Mouse (Mus musculus): Measurements from ENCODE around the gene Mdm4. TPM values are rescaled to one million over a fixed set of nuclear protein-coding genes. Genes with fewer than 3 reads are reported as not detected.

Gene Mdm4
- polyA plus RNA-seq, 1 experiment from 2014 or later = 31.3 TPM

DNA sequence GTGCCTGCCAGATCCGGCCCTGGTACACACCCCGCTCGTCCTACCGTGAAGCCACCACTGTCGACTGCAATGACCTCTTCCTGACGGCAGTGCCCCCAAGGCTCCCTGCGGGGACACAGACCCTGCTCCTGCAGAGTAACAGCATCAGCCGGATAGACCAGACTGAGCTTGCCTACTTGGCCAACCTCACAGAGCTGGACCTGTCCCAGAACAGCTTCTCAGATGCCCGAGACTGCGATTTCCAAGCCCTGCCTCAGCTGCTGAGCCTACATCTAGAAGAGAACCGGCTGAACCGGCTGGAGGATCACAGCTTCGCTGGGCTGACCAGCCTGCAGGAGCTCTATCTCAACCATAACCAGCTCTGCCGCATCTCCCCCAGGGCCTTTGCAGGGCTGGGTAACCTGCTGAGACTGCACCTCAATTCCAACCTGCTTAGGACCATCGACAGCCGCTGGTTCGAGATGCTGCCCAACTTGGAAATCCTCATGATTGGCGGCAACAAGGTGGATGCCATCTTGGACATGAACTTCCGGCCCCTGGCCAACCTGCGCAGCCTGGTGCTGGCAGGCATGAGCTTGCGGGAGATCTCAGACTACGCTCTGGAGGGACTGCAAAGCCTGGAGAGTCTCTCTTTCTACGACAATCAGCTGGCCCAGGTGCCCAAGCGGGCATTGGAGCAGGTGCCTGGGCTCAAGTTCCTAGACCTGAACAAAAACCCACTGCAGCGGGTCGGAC, 92.9 kb downstream of the Mdm4 start:
- Histone ChIP-seq H3K9ac (no peak overlapping the region), H3K27ac (ENCODE audit: poor library complexity, severe bottlenecking) (no peak overlapping the region), H3K4me3 (no peak overlapping the region), H3K27me3 (replicated peaks) (no peaks in the 10 kb centered on the region), H3K36me3 (no peaks in the 10 kb centered on the region; the same call in 1 of the 2 replicates), H3K9me3 (replicated peaks) (no peaks in the 10 kb centered on the region), H3K4me1 (replicated peaks) (peaks cover 7% of the 10 kb centered on the region), H3K4me2 (no peak overlapping the region)
- WGBS = 80% methylated on average over 26 of the region's 26 CpGs
- no peak for ATAC-seq (ENCODE audit: insufficient number of reproducible peaks, low FRiP score)

- peaks cover 11% of the 10 kb centered on the region for H3K4me1 ChIP-seq (replicated peaks)
- H3K27me3 ChIP-seq (replicated peaks) = no peaks in the 10 kb centered on the region
- no peaks in the 10 kb centered on the region; the same call in 1 of the 2 replicates for H3K36me3 ChIP-seq
- no peak overlapping the region for H3K4me3 ChIP-seq
- WGBS = 35% methylated on average over 7 of the region's 7 CpGs
- H3K9ac ChIP-seq = no peak overlapping the region
- H3K27ac ChIP-seq (ENCODE audit: poor library complexity, severe bottlenecking) = no peak overlapping the region
- 0 out of 2 replicates have a peak overlapping the region, but pooled peaks have one; percentile 2 for H3K4me2 ChIP-seq
- H3K9me3 ChIP-seq (replicated peaks) = no peaks in the 10 kb centered on the region
- ATAC-seq (ENCODE audit: insufficient number of reproducible peaks, low FRiP score) = no peak
Measured at GRCm38 (mm10) chr1:132934856-132935255, 95.5 kb downstream of the Mdm4 start.

GRCm38 (mm10) chr1:132932421-132932820, 97.9 kb downstream of the Mdm4 start:
- Histone ChIP-seq H3K4me2 (no peak overlapping the region), H3K4me1 (replicated peaks) (peaks cover 18% of the 10 kb centered on the region), H3K36me3 (no peaks in the 10 kb centered on the region; the same call in 1 of the 2 replicates), H3K4me3 (no peak overlapping the region), H3K9me3 (replicated peaks) (no peaks in the 10 kb centered on the region), H3K27me3 (replicated peaks) (no peaks in the 10 kb centered on the region), H3K27ac (ENCODE audit: poor library complexity, severe bottlenecking) (no peak overlapping the region), H3K9ac (no peak overlapping the region)
- 58% methylated on average over 2 of the region's 2 CpGs for WGBS
- ATAC-seq (ENCODE audit: insufficient number of reproducible peaks, low FRiP score) = no peak

- H3K4me2 ChIP-seq = no peak overlapping the region
- H3K4me3 ChIP-seq = no peak overlapping the region
- H3K27ac ChIP-seq (ENCODE audit: poor library complexity, severe bottlenecking) = no peak overlapping the region
- ATAC-seq (ENCODE audit: insufficient number of reproducible peaks, low FRiP score) = no peak
- peaks cover 18% of the 10 kb centered on the region for H3K4me1 ChIP-seq (replicated peaks)
- 74% methylated on average over 4 of the region's 4 CpGs for WGBS
- H3K9ac ChIP-seq = no peak overlapping the region
- H3K9me3 ChIP-seq (replicated peaks) = no peaks in the 10 kb centered on the region
- no peaks in the 10 kb centered on the region for H3K36me3 ChIP-seq
- H3K27me3 ChIP-seq (replicated peaks) = no peaks in the 10 kb centered on the region
Measured at GRCm38 (mm10) chr1:132930291-132930690, 100.1 kb downstream of the Mdm4 start.

GRCm38 (mm10) chr1:132928907-132929250, 101.5 kb downstream of the Mdm4 start:
- peaks cover 11% of the 10 kb centered on the region for H3K4me1 ChIP-seq (replicated peaks)
- no peak overlapping the region for H3K27ac ChIP-seq (ENCODE audit: poor library complexity, severe bottlenecking)
- no peak overlapping the region for H3K4me2 ChIP-seq
- no peaks in the 10 kb centered on the region for H3K27me3 ChIP-seq (replicated peaks)
- H3K36me3 ChIP-seq = no peaks in the 10 kb centered on the region
- 66% methylated on average over 3 of the region's 3 CpGs for WGBS
- no peak for ATAC-seq (ENCODE audit: insufficient number of reproducible peaks, low FRiP score)
- no peak overlapping the region for H3K4me3 ChIP-seq
- H3K9ac ChIP-seq = no peak overlapping the region
- no peaks in the 10 kb centered on the region for H3K9me3 ChIP-seq (replicated peaks)

DNA sequence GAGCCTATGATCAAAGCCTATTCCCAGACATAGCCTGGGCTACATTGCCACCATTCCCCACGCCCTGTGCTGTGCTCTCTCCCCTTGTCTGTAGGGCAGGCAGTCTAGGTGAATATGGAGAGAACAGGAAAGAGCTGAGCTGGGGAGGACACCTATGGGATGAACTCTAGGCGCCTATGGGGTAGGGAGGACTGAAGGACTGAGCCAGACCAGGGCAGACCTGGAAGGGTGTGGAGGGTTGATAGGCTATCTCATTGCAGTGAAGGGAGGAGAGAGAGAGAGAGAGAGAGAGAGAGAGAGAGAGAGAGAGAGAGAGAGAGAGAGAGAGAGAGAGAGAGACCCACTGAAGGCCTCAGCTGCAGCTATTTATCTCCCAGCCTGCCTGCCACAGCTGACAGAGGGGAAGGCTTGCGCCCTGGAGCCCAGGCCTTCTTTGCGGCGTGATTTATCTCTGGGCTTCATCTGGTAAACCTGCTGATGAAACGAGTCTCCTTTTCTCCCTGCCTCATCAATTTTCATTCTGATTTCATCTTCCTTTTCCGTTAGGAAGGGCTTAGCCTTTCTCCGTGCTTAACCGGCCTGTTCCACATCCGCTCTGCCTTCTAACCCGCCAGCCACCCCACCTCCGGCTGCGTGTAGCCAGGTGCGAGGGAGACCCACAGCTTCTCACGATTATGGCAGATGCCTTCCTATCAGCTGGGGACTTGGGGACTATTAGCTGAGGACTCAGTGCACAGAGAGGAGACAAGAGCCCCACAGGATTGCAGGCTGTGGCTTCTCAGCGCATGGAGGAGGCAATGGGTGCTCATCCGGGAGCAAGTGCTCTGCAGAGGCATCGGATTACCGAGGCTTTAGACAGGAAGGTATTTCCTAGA, 102.1 kb downstream of the Mdm4 start:
- no peak overlapping the region for H3K4me2 ChIP-seq
- H3K27me3 ChIP-seq (replicated peaks) = no peaks in the 10 kb centered on the region
- H3K9me3 ChIP-seq (replicated peaks) = no peaks in the 10 kb centered on the region
- no peak overlapping the region for H3K27ac ChIP-seq (ENCODE audit: poor library complexity, severe bottlenecking)
- peaks cover 11% of the 10 kb centered on the region for H3K4me1 ChIP-seq (replicated peaks)
- H3K4me3 ChIP-seq = no peak overlapping the region
- H3K9ac ChIP-seq = no peak overlapping the region
- H3K36me3 ChIP-seq = no peaks in the 10 kb centered on the region
- no peak for ATAC-seq (ENCODE audit: insufficient number of reproducible peaks, low FRiP score)
- 34% methylated on average over 19 of the region's 19 CpGs for WGBS

DNA sequence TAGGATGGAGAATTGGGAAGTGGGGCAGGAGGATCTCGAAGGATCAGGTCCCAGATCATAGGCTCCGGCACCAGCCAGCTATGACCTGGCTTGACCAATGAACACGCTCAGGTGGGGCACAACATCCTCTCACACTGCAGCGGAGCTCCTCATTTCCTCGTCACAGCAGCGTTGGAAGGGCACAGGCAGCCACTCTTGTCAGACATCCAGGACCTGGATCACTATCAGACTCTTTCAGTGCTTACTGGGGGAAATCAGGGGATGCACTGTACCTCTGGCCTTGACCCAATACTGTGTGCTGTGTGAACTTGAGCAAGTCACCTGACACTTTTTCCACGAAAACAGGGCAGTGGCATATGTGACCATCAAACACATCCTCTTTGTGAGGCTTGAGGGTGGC, 105.1 kb downstream of the Mdm4 start:
- 75% methylated on average over 7 of the region's 7 CpGs for WGBS
- no peak for ATAC-seq (ENCODE audit: insufficient number of reproducible peaks, low FRiP score)

GRCm38 (mm10) chr1:132922257-132922656, 108.1 kb downstream of the Mdm4 start:
- H3K9ac ChIP-seq = no peak overlapping the region
- H3K27me3 ChIP-seq (replicated peaks) = peaks cover 13% of the 10 kb centered on the region; the same call in 1 of the 2 replicates
- H3K9me3 ChIP-seq (replicated peaks) = no peaks in the 10 kb centered on the region
- no peak for ATAC-seq (ENCODE audit: insufficient number of reproducible peaks, low FRiP score)
- H3K27ac ChIP-seq (ENCODE audit: poor library complexity, severe bottlenecking) = no peak overlapping the region
- H3K4me3 ChIP-seq = no peak overlapping the region
- no peaks in the 10 kb centered on the region for H3K36me3 ChIP-seq
- 85% methylated on average over 9 of the region's 9 CpGs for WGBS
- no peak overlapping the region for H3K4me2 ChIP-seq
- peaks cover 34% of the 10 kb centered on the region for H3K4me1 ChIP-seq (replicated peaks)

More for the DNA sequence above, 105.1 kb downstream of the Mdm4 start:
- H3K9me3 ChIP-seq (replicated peaks) = no peaks in the 10 kb centered on the region
- H3K9ac ChIP-seq = no peak overlapping the region
- H3K36me3 ChIP-seq = no peaks in the 10 kb centered on the region
- H3K4me2 ChIP-seq = no peak overlapping the region
- H3K4me3 ChIP-seq = no peak overlapping the region
- H3K27me3 ChIP-seq (replicated peaks) = peaks cover 5% of the 10 kb centered on the region; the same call in 1 of the 2 replicates
- peaks cover 27% of the 10 kb centered on the region for H3K4me1 ChIP-seq (replicated peaks)
- H3K27ac ChIP-seq (ENCODE audit: poor library complexity, severe bottlenecking) = no peak overlapping the region

DNA sequence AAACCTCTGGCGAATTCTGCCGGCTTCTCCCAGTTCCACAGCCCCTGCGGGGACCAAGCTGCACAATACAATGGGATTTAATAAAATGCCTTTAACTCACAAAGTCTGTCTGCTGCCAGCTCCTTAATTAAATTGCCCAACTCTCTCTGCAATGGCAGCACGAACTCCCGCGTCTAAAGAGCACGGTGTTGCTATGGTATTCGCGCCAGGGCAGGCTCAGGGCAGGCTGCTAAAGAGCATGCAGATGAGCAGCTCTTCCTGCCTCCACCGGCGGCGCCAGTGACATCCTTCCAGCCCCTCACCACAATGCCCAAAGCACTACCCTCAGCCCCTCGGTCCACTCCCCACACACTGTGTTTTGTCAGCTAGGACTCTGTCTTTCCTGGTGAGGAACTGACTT, 109.3 kb downstream of the Mdm4 start:
- H3K9ac ChIP-seq = no peak overlapping the region
- H3K27me3 ChIP-seq (replicated peaks) = peaks cover 13% of the 10 kb centered on the region; the same call in 1 of the 2 replicates
- 14% methylated on average over 13 of the region's 13 CpGs for WGBS
- no peak overlapping the region for H3K4me3 ChIP-seq
- H3K4me1 ChIP-seq (replicated peaks) = peaks cover 35% of the 10 kb centered on the region
- H3K27ac ChIP-seq (ENCODE audit: poor library complexity, severe bottlenecking) = no peak overlapping the region
- no peak for ATAC-seq (ENCODE audit: insufficient number of reproducible peaks, low FRiP score)
- H3K9me3 ChIP-seq (replicated peaks) = no peaks in the 10 kb centered on the region
- peak overlapping the region; percentile 27 for H3K4me2 ChIP-seq
- no peaks in the 10 kb centered on the region for H3K36me3 ChIP-seq

DNA sequence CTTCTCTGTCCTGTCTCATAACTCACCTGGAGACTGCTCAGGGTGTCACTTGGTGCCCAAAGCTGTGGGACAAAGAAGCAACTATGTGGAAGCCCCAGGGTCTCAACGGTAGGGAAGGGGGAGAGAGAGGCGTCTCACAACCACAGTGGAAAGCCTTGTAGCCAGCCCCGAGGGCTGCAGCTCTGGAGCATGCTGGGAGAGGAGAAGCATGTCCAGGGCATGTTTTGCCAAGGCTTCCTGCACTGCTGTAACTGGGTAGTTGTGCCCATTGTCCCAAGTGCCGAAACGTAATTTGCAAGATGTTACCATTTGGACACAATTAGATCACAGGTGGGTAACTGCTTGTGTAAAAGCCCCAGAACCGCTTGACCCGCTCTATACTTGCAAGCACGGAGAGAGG, 111.1 kb downstream of the Mdm4 start:
- Histone ChIP-seq H3K9me3 (replicated peaks) (no peaks in the 10 kb centered on the region), H3K27ac (ENCODE audit: poor library complexity, severe bottlenecking) (no peak overlapping the region), H3K36me3 (no peaks in the 10 kb centered on the region), H3K27me3 (replicated peaks) (peaks cover 13% of the 10 kb centered on the region; the same call in 1 of the 2 replicates), H3K4me3 (no peak overlapping the region), H3K9ac (no peak overlapping the region), H3K4me2 (no peak overlapping the region), H3K4me1 (replicated peaks) (peaks cover 35% of the 10 kb centered on the region)
- 83% methylated on average over 8 of the region's 8 CpGs for WGBS
- ATAC-seq (ENCODE audit: insufficient number of reproducible peaks, low FRiP score) = no peak

GRCm38 (mm10) chr1:132918117-132918680, 112.2 kb downstream of the Mdm4 start:
- ATAC-seq (ENCODE audit: insufficient number of reproducible peaks, low FRiP score) = no peak
- no peak overlapping the region for H3K9ac ChIP-seq
- no peak overlapping the region for H3K27ac ChIP-seq (ENCODE audit: poor library complexity, severe bottlenecking)
- H3K4me2 ChIP-seq = no peak overlapping the region
- no peaks in the 10 kb centered on the region for H3K9me3 ChIP-seq (replicated peaks)
- H3K36me3 ChIP-seq = no peaks in the 10 kb centered on the region
- H3K4me1 ChIP-seq (replicated peaks) = peaks cover 35% of the 10 kb centered on the region
- WGBS = 24% methylated on average over 10 of the region's 10 CpGs
- peaks cover 13% of the 10 kb centered on the region; the same call in 1 of the 2 replicates for H3K27me3 ChIP-seq (replicated peaks)
- H3K4me3 ChIP-seq = no peak overlapping the region
